Mouse (Mus musculus): ENCODE results near the gene Kif5a. TPM values are rescaled to one million over a fixed set of nuclear protein-coding genes. Genes with fewer than 3 reads are reported as not detected.

Kif5a gene
- polyA plus RNA-seq, 1 experiment from 2014 or later: 2.3 TPM

- ATAC-seq (ENCODE audit: low FRiP score, low TSS enrichment): no peak
- 81% methylated on average over 8 of the region's 8 CpGs for WGBS
- H3K4me2 ChIP-seq (replicated peaks; ENCODE audit: low read depth): no peak overlapping the region
- H3K27ac ChIP-seq (replicated peaks): no peak overlapping the region
- no peak overlapping the region for H3K9ac ChIP-seq (ENCODE audit: low read length)
- no peaks in the 10 kb centered on the region for H3K9me3 ChIP-seq (ENCODE audit: control insufficient read depth, low read length)
- no peak for DNase-seq (ENCODE audit: low spot score)
- H3K4me1 ChIP-seq (replicated peaks; ENCODE audit: control insufficient read depth, insufficient read depth): no peaks in the 10 kb centered on the region
- no peak for TF ChIP-seq CTCF (IDR thresholded peaks at IDR 0.05; ENCODE audit: low read depth)
- TF ChIP-seq EP300 (optimal IDR thresholded peaks at IDR 0.05): no peak
- H3K4me3 ChIP-seq (ENCODE audit: low read depth, low read length): no peak overlapping the region
- H3K27me3 ChIP-seq (ENCODE audit: control insufficient read depth, insufficient read depth, low read length): no peaks in the 10 kb centered on the region
- H3K36me3 ChIP-seq (ENCODE audit: control insufficient read depth, insufficient read depth, low read length): peaks cover 50% of the 10 kb centered on the region
These were observed 18.2 kb upstream of the Kif5a start for GRCm38 (mm10) chr10:127281316-127281715.

GRCm38 (mm10) chr10:127279730-127280129, 16.6 kb upstream of the Kif5a start:
- Histone ChIP-seq H3K9ac (ENCODE audit: low read length) (no peak overlapping the region), H3K27ac (replicated peaks) (no peak overlapping the region), H3K9me3 (ENCODE audit: control insufficient read depth, low read length) (no peaks in the 10 kb centered on the region), H3K4me3 (ENCODE audit: low read depth, low read length) (no peak overlapping the region), H3K36me3 (ENCODE audit: control insufficient read depth, insufficient read depth, low read length) (peaks cover 44% of the 10 kb centered on the region), H3K27me3 (ENCODE audit: control insufficient read depth, insufficient read depth, low read length) (no peaks in the 10 kb centered on the region), H3K4me1 (replicated peaks; ENCODE audit: control insufficient read depth, insufficient read depth) (no peaks in the 10 kb centered on the region), H3K4me2 (replicated peaks; ENCODE audit: low read depth) (no peak overlapping the region)
- no peak for DNase-seq (ENCODE audit: low spot score)
- WGBS: 93% methylated on average over 2 of the region's 2 CpGs
- TF ChIP-seq CTCF (IDR thresholded peaks at IDR 0.05; ENCODE audit: low read depth): peak; percentile 38
- TF ChIP-seq EP300 (optimal IDR thresholded peaks at IDR 0.05): no peak
- no peak for ATAC-seq (ENCODE audit: low FRiP score, low TSS enrichment)

- Histone ChIP-seq H3K4me3 (ENCODE audit: low read depth, low read length) (no peak overlapping the region), H3K27ac (replicated peaks) (no peak overlapping the region), H3K9me3 (ENCODE audit: control insufficient read depth, low read length) (no peaks in the 10 kb centered on the region), H3K9ac (ENCODE audit: low read length) (no peak overlapping the region), H3K4me2 (replicated peaks; ENCODE audit: low read depth) (no peak overlapping the region; the same call in 1 of the 2 replicates), H3K27me3 (ENCODE audit: control insufficient read depth, insufficient read depth, low read length) (no peaks in the 10 kb centered on the region), H3K4me1 (replicated peaks; ENCODE audit: control insufficient read depth, insufficient read depth) (no peaks in the 10 kb centered on the region), H3K36me3 (ENCODE audit: control insufficient read depth, insufficient read depth, low read length) (peaks cover 23% of the 10 kb centered on the region)
- DNase-seq (ENCODE audit: low spot score) (no peak), ATAC-seq (ENCODE audit: low FRiP score, low TSS enrichment) (peak; percentile 74)
- no peak for TF ChIP-seq CTCF (IDR thresholded peaks at IDR 0.05; ENCODE audit: low read depth)
- TF ChIP-seq EP300 (optimal IDR thresholded peaks at IDR 0.05): no peak
- 66% methylated on average over 11 of the region's 11 CpGs for WGBS
These were observed 11.3 kb upstream of the Kif5a start for GRCm38 (mm10) chr10:127274261-127275022.

GRCm38 (mm10) chr10:127272371-127272770, 9.2 kb upstream of the Kif5a start:
- DNase-seq (ENCODE audit: low spot score) (no peak), ATAC-seq (ENCODE audit: low FRiP score, low TSS enrichment) (no peak)
- H3K9ac ChIP-seq (ENCODE audit: low read length): no peak overlapping the region
- 92% methylated on average over 5 of the region's 5 CpGs for WGBS
- H3K27ac ChIP-seq (replicated peaks): no peak overlapping the region
- no peaks in the 10 kb centered on the region for H3K9me3 ChIP-seq (ENCODE audit: control insufficient read depth, low read length)
- TF ChIP-seq EP300 (optimal IDR thresholded peaks at IDR 0.05): no peak
- TF ChIP-seq CTCF (IDR thresholded peaks at IDR 0.05; ENCODE audit: low read depth): no peak
- H3K27me3 ChIP-seq (ENCODE audit: control insufficient read depth, insufficient read depth, low read length): no peaks in the 10 kb centered on the region
- H3K4me2 ChIP-seq (replicated peaks; ENCODE audit: low read depth): no peak overlapping the region
- H3K4me3 ChIP-seq (ENCODE audit: low read depth, low read length): no peak overlapping the region
- peaks cover 3% of the 10 kb centered on the region; the same call in 1 of the 2 replicates for H3K4me1 ChIP-seq (replicated peaks; ENCODE audit: control insufficient read depth, insufficient read depth)
- peaks cover 12% of the 10 kb centered on the region for H3K36me3 ChIP-seq (ENCODE audit: control insufficient read depth, insufficient read depth, low read length)

- Histone ChIP-seq H3K27me3 (ENCODE audit: control insufficient read depth, insufficient read depth, low read length) (no peaks in the 10 kb centered on the region), H3K4me2 (replicated peaks; ENCODE audit: low read depth) (no peak overlapping the region), H3K9ac (ENCODE audit: low read length) (no peak overlapping the region), H3K9me3 (ENCODE audit: control insufficient read depth, low read length) (no peaks in the 10 kb centered on the region), H3K4me1 (replicated peaks; ENCODE audit: control insufficient read depth, insufficient read depth) (peaks cover 6% of the 10 kb centered on the region; the same call in 1 of the 2 replicates), H3K36me3 (ENCODE audit: control insufficient read depth, insufficient read depth, low read length) (no peaks in the 10 kb centered on the region), H3K4me3 (ENCODE audit: low read depth, low read length) (no peak overlapping the region), H3K27ac (replicated peaks) (no peak overlapping the region)
- TF ChIP-seq CTCF (IDR thresholded peaks at IDR 0.05; ENCODE audit: low read depth) (no peak), EP300 (optimal IDR thresholded peaks at IDR 0.05) (no peak)
- WGBS: 74% methylated on average over 4 of the region's 4 CpGs
- no peak for ATAC-seq (ENCODE audit: low FRiP score, low TSS enrichment)
- no peak for DNase-seq (ENCODE audit: low spot score)
These were observed 6.7 kb upstream of the Kif5a start for GRCm38 (mm10) chr10:127269884-127270283.

GRCm38 (mm10) chr10:127269036-127269435, 5.9 kb upstream of the Kif5a start:
- H3K4me2 ChIP-seq (replicated peaks; ENCODE audit: low read depth): no peak overlapping the region
- 80% methylated on average over 12 of the region's 12 CpGs for WGBS
- H3K36me3 ChIP-seq (ENCODE audit: control insufficient read depth, insufficient read depth, low read length): no peaks in the 10 kb centered on the region
- H3K27ac ChIP-seq (replicated peaks): no peak overlapping the region
- ATAC-seq (ENCODE audit: low FRiP score, low TSS enrichment) (no peak), DNase-seq (ENCODE audit: low spot score) (no peak)
- no peaks in the 10 kb centered on the region for H3K9me3 ChIP-seq (ENCODE audit: control insufficient read depth, low read length)
- H3K4me3 ChIP-seq (ENCODE audit: low read depth, low read length): no peak overlapping the region
- H3K27me3 ChIP-seq (ENCODE audit: control insufficient read depth, insufficient read depth, low read length): no peaks in the 10 kb centered on the region
- H3K4me1 ChIP-seq (replicated peaks; ENCODE audit: control insufficient read depth, insufficient read depth): peaks cover 6% of the 10 kb centered on the region; the same call in 1 of the 2 replicates
- H3K9ac ChIP-seq (ENCODE audit: low read length): peak overlapping the region; percentile 23; the same call in 1 of the 2 replicates
- TF ChIP-seq EP300 (optimal IDR thresholded peaks at IDR 0.05): no peak
